Mouse (Mus musculus) urinary bladder, postnatal 25 days (tissue): Measurements from ENCODE around the gene Hist1h3e.
A peak's percentile ranks its signal among the peaks of the same experiment; 100 is the strongest.

Experiments used
- DNase-seq: peaks from one replicate; pipeline ENCODE4 v3.0.0; 2022; ENCODE audit warnings: low spot score

The Hist1h3e gene

GRCm38 (mm10) chr13:23517603-23518294 is 44.4 kb downstream of the Hist1h3e start:
- peak; percentile 78 for DNase-seq

- DNase-seq: peak; percentile 53
Observed at GRCm38 (mm10) chr13:23516822-23517602, 45.2 kb downstream of the Hist1h3e start.

GRCm38 (mm10) chr13:23515826-23516620 is 46.1 kb downstream of the Hist1h3e start:
- no peak for DNase-seq

GRCm38 (mm10) chr13:23515281-23515680 is 46.9 kb downstream of the Hist1h3e start:
- DNase-seq: no peak

- no peak for DNase-seq
Observed at GRCm38 (mm10) chr13:23513517-23513916, 48.7 kb downstream of the Hist1h3e start.
